In the genomic region with DNA sequence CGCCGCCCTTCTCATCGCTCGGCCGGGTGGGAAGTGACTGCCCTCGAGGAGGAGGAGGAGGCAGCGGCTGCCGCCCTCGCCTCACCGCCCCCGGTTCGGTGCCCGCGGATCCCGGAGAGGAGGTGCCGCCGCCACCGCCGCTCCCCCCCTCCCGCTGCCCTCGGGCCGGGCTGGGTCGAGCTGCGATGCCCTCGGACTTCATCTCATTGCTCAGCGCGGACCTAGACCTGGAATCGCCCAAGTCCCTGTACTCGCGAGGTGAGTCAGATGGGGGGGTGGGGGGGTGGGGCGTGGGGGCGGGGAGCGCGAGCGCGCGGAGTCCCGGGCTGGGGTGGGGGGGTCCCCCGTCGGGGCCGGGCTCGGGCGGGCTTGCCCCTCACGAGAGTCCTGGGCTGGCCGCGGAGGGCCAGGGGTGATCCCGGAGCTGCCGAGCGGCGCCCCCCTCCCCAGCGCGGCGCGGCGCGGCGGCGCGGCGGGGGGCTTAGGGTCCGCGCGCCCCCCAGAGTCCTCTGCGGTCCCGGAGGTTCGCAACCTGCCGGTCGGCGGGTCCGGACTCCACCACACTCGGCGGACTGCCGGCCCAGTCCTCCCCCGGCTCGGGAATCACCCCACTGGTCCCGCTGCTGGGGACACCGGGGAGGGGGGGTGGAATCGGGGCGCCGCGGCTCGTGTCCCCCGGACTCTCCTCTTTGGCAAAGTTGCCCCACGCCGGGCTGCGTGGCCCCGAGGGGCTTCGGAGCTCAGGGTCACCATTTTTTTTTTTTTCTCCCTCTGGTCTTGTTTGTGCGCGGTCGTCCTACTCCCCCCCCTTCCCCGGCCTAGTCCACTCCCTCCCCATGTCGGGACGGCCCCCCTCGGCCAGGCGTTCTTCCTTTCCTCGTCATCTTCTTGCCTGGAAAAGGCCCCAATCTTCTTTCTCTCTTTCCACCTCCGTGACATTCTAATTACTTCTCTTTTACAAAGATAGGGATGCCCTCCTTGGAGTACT, we compare ENCODE assay signal across 8 mouse cellular contexts. TPM values are rescaled to one million over a fixed set of nuclear protein-coding genes. Genes with fewer than 3 reads are reported as not detected.
DNase-seq lines count a peak whose midpoint lies in the region; ATAC-seq lines count a peak whose summit lies in the region.

No protein-coding gene starts in this region.

- peak overlapping the region; percentile 95 for H3K27ac ChIP-seq in hindbrain, embryonic 14.5 days

- peak overlapping the region; percentile 94 for H3K4me3 ChIP-seq in hindbrain, embryonic 14.5 days (replicated peaks; ENCODE audit: low read length)

- under 1% methylated on average over 71 of the region's 98 CpGs for WGBS in hindbrain, embryonic 14.5 days

- H3K9me3 ChIP-seq in hindbrain, embryonic 14.5 days (ENCODE audit: control insufficient read depth, low read length) = no peaks in the 10 kb centered on the region

- peak; percentile 49 for DNase-seq in R1 (ENCODE audit: low read depth, low spot score)
- DNase-seq in cerebellum, postnatal 10 days = peak; percentile 72 to 75
- DNase-seq in frontal cortex, postnatal 14 days (ENCODE audit: low spot score in 2 of 2) = peak; percentile 11 to 14
- peak; percentile 24 for DNase-seq in hindbrain, embryonic 14.5 days (ENCODE audit: low spot score)
- DNase-seq in layer of hippocampus, postnatal 36 days = peak; percentile 18 to 21
- DNase-seq in lung, postnatal 25 days (ENCODE audit: low spot score) = peak; percentile 59
- DNase-seq in right cerebral cortex, postnatal 14 days = peak; percentile 31

- H3K4me1 ChIP-seq in hindbrain, embryonic 14.5 days (replicated peaks; ENCODE audit: control insufficient read depth, insufficient read depth, low read length) = peaks cover 11% of the 10 kb centered on the region

- no peaks in the 10 kb centered on the region for H3K36me3 ChIP-seq in hindbrain, embryonic 14.5 days (replicated peaks; ENCODE audit: control insufficient read depth, insufficient read depth)

- peak; percentile 61 for ATAC-seq in hindbrain, embryonic 14.5 days (ENCODE audit: low FRiP score)
- ATAC-seq in monocyte, adult 5-6 weeks (replicated peaks; ENCODE audit: insufficient number of reproducible peaks, low FRiP score, low TSS enrichment, poor library complexity, severe bottlenecking) = no peak

- H3K27me3 ChIP-seq in hindbrain, embryonic 14.5 days (ENCODE audit: control insufficient read depth, insufficient read depth, low read length) = no peaks in the 10 kb centered on the region

- H3K4me2 ChIP-seq in hindbrain, embryonic 14.5 days (replicated peaks) = peak overlapping the region; percentile 68

- peak overlapping the region; percentile 91 for H3K9ac ChIP-seq in hindbrain, embryonic 14.5 days

RNA-seq across cellular contexts. Expression of a gene that starts 0.7 kb away (rescaled TPM):
- polyA plus RNA-seq in hindbrain, embryonic 14.5 days (2014; fragmentation: Nextera tagmentation; extraction: Ambion mirVana) = 8.0 and 12.0 TPM in 2 replicates
- 10 to 100 TPM; 59.4 to 63.2 TPM for total RNA-seq in layer of hippocampus, postnatal 36 days (2021)
- 32.2 to 90.4 TPM (median 44.0 TPM) in 3 replicates for total RNA-seq in monocyte, adult 5-6 weeks (2017)

Comparison
In these comparisons a context has a peak if more than half of its experiments do, and no peak if none do; other contexts are left out.
1. DNase-seq: peak in every context shown above with its lines; median percentile 74 in cerebellum, postnatal 10 days; 59 in lung, postnatal 25 days; 49 in R1; 31 in right cerebral cortex, postnatal 14 days; 24 in hindbrain, embryonic 14.5 days; 20 in layer of hippocampus, postnatal 36 days; 12 in frontal cortex, postnatal 14 days.